Mouse (Mus musculus) midbrain, postnatal 0 days (tissue): ENCODE data around the gene Tenm2. TPM values are rescaled to one million over a fixed set of nuclear protein-coding genes. Genes with fewer than 3 reads are reported as not detected.
A peak's percentile ranks its signal among the peaks of the same experiment; 100 is the strongest.

ENCODE experiments used
- ATAC-seq: fragments of 200-750 bp; cut with Nextera tagmentation; 2 replicates; pipeline ENCODE4 v1.8.0; 2017; ENCODE audit warnings: moderate number of reproducible peaks, mild to moderate bottlenecking, moderate TSS enrichment, moderate library complexity; ENCODE audit not compliant: low FRiP score
- DNase-seq: peaks from one replicate; pipeline ENCODE4 v3.0.0-alpha.2; 2015; ENCODE audit warnings: low spot score
- H3K27ac ChIP-seq: fragments of 300-500 bp; sonication (generic); 2 replicates; pipeline ENCODE4 v1.5.1; 2014; ENCODE audit warnings: low read depth, mild to moderate bottlenecking, low read length, mixed read lengths
- H3K27me3 ChIP-seq: fragments of 300-500 bp; sonication (generic); 2 replicates; pipeline ENCODE4 v1.6.1; 2014; ENCODE audit warnings: low read length, control low read depth, mixed read lengths; ENCODE audit not compliant: insufficient read depth
- H3K36me3 ChIP-seq: fragments of 300-500 bp; sonication (generic); 2 replicates; pipeline ENCODE4 v1.6.1; 2014; ENCODE audit warnings: low read length, control low read depth, mixed read lengths; ENCODE audit not compliant: insufficient read depth
- H3K4me1 ChIP-seq: fragments of 300-500 bp; sonication (generic); 2 replicates; pipeline ENCODE4 v1.6.1; 2014; ENCODE audit warnings: mild to moderate bottlenecking, control low read depth, antibody characterized with exemption, low read length, mixed read lengths; ENCODE audit not compliant: insufficient read depth
- H3K4me2 ChIP-seq: fragments of 300-500 bp; sonication (generic); 2 replicates; pipeline ENCODE4 v1.6.1; 2014; ENCODE audit warnings: low read depth, mild to moderate bottlenecking, low read length, mixed read lengths; ENCODE audit not compliant: poor library complexity, severe bottlenecking
- H3K4me3 ChIP-seq: fragments of 300-500 bp; sonication (generic); 2 replicates; pipeline ENCODE4 v1.5.1; 2014; ENCODE audit warnings: low read depth, mild to moderate bottlenecking, low read length, moderate library complexity
- H3K9ac ChIP-seq: fragments of 300-500 bp; sonication (generic); replicated peaks from 2 replicates; pipeline ENCODE4 v1.6.1; 2014; ENCODE audit warnings: mild to moderate bottlenecking, low read length, moderate library complexity, mixed read lengths; ENCODE audit not compliant: poor library complexity, severe bottlenecking
- H3K9me3 ChIP-seq: fragments of 300-500 bp; sonication (generic); 2 replicates; pipeline ENCODE4 v1.6.1; 2016; ENCODE audit warnings: low read length, control low read depth
- CTCF ChIP-seq: IDR thresholded peaks from 2 replicates; pipeline ENCODE4 v1.5.1; 2016; ENCODE audit warnings: antibody characterized with exemption, mild to moderate bottlenecking
- WGBS: fragments of 180-500 bp; shearing (Covaris S2); extraction: QIAGEN DNeasy Blood & Tissue Kit; methylation state at CpG from one replicate; pipeline ENCODE4 v1.1.7; 2014; 5-methylcytosine and 5-hydroxymethylcytosine counted together
- polyA plus RNA-seq: library from polyadenylated mRNA; unstranded; fragments of >200 nt; fragmentation: Nextera tagmentation; extraction: Ambion mirVana; gene quantifications from 2 replicates; pipeline ENCODE4 v1.2.1, GENCODE M21; 2015
- total RNA-seq: library from RNA; depleted of rRNA; stranded (reverse); fragments of >200 nt; gene quantifications from 2 replicates; pipeline ENCODE4 v1.2.3, GENCODE M21; 2014

Gene Tenm2
- total and polyA plus RNA-seq, 2 experiments from 2014 or later, result 62.6 to 138 TPM

- no peaks in the 10 kb centered on the region for H3K4me1 ChIP-seq
- H3K36me3 ChIP-seq, result no peaks in the 10 kb centered on the region
- DNase-seq (no peak), ATAC-seq (no peak)
- H3K4me2 ChIP-seq, result no peak overlapping the region
- TF ChIP-seq CTCF, result no peak
- H3K9me3 ChIP-seq, result no peaks in the 10 kb centered on the region
- WGBS, result 82% methylated on average over 6 of the region's 6 CpGs
- no peaks in the 10 kb centered on the region for H3K27me3 ChIP-seq
- H3K9ac ChIP-seq, result no peak overlapping the region
- H3K27ac ChIP-seq, result no peak overlapping the region
- H3K4me3 ChIP-seq, result no peak overlapping the region
These were observed 316.5 kb downstream of the Tenm2 start for GRCm38 (mm10) chr11:36919301-36919700.

- Histone ChIP-seq H3K9me3 (no peaks in the 10 kb centered on the region), H3K27ac (no peak overlapping the region), H3K27me3 (no peaks in the 10 kb centered on the region), H3K36me3 (no peaks in the 10 kb centered on the region), H3K9ac (no peak overlapping the region), H3K4me1 (no peaks in the 10 kb centered on the region), H3K4me3 (no peak overlapping the region), H3K4me2 (no peak overlapping the region)
- TF ChIP-seq CTCF, result peak; percentile 69
- 83% methylated on average over 4 of the region's 4 CpGs for WGBS
- ATAC-seq (no peak), DNase-seq (no peak)
These were observed 324.4 kb downstream of the Tenm2 start for GRCm38 (mm10) chr11:36911406-36911805.

GRCm38 (mm10) chr11:36909036-36909435 is 326.7 kb downstream of the Tenm2 start:
- Histone ChIP-seq H3K27me3 (no peaks in the 10 kb centered on the region), H3K4me3 (no peak overlapping the region), H3K4me1 (no peaks in the 10 kb centered on the region), H3K36me3 (no peaks in the 10 kb centered on the region), H3K4me2 (no peak overlapping the region), H3K27ac (no peak overlapping the region), H3K9me3 (no peaks in the 10 kb centered on the region), H3K9ac (no peak overlapping the region)
- 86% methylated on average over 1 of the region's 1 CpGs for WGBS
- DNase-seq (no peak), ATAC-seq (no peak)
- TF ChIP-seq CTCF, result no peak

- no peaks in the 10 kb centered on the region for H3K36me3 ChIP-seq
- H3K4me2 ChIP-seq, result no peak overlapping the region
- no peak overlapping the region for H3K27ac ChIP-seq
- ATAC-seq (no peak), DNase-seq (peak; percentile 31)
- H3K27me3 ChIP-seq, result no peaks in the 10 kb centered on the region
- H3K9ac ChIP-seq, result no peak overlapping the region
- H3K9me3 ChIP-seq, result no peaks in the 10 kb centered on the region
- 14% methylated on average over 2 of the region's 2 CpGs for WGBS
- no peak overlapping the region for H3K4me3 ChIP-seq
- peaks cover 3% of the 10 kb centered on the region; the same call in 1 of the 2 replicates for H3K4me1 ChIP-seq
- TF ChIP-seq CTCF, result no peak
These were observed 333.5 kb downstream of the Tenm2 start for GRCm38 (mm10) chr11:36902302-36902701.

GRCm38 (mm10) chr11:36893061-36893460 is 342.7 kb downstream of the Tenm2 start:
- H3K4me1 ChIP-seq, result no peaks in the 10 kb centered on the region
- H3K27me3 ChIP-seq, result no peaks in the 10 kb centered on the region
- H3K36me3 ChIP-seq, result no peaks in the 10 kb centered on the region
- no peak overlapping the region for H3K9ac ChIP-seq
- H3K9me3 ChIP-seq, result no peaks in the 10 kb centered on the region
- H3K4me2 ChIP-seq, result no peak overlapping the region
- DNase-seq, result no peak
- 86% methylated on average over 3 of the region's 3 CpGs for WGBS
- no peak overlapping the region for H3K27ac ChIP-seq
- ATAC-seq, result no peak
- no peak overlapping the region for H3K4me3 ChIP-seq
- TF ChIP-seq CTCF, result no peak

- H3K9ac ChIP-seq, result no peak overlapping the region
- 24% methylated on average over 3 of the region's 3 CpGs for WGBS
- H3K27ac ChIP-seq, result no peak overlapping the region
- ATAC-seq (no peak), DNase-seq (peak; percentile 38)
- no peaks in the 10 kb centered on the region for H3K9me3 ChIP-seq
- H3K4me1 ChIP-seq, result no peaks in the 10 kb centered on the region
- H3K4me3 ChIP-seq, result no peak overlapping the region
- H3K4me2 ChIP-seq, result no peak overlapping the region
- TF ChIP-seq CTCF, result no peak
- no peaks in the 10 kb centered on the region for H3K36me3 ChIP-seq
- no peaks in the 10 kb centered on the region for H3K27me3 ChIP-seq
These were observed 344.7 kb downstream of the Tenm2 start for GRCm38 (mm10) chr11:36891106-36891505.
